Mouse (Mus musculus): ENCODE measurements around the gene Robo1.

- TF ChIP-seq CTCF (conservative IDR thresholded peaks at IDR 0.05; ENCODE audit: insufficient read depth, insufficient read length, low read depth, low read length) (peak; percentile 79), POLR2A (IDR thresholded peaks at IDR 0.05; ENCODE audit: low read depth, low read length) (no peak)
Measured at GRCm38 (mm10) chr16:72979407-72980219, 671.5 kb downstream of the Robo1 start.
